Mouse (Mus musculus): ENCODE measurements around the gene Gm15217. TPM values are rescaled to one million over a fixed set of nuclear protein-coding genes. Genes with fewer than 3 reads are reported as not detected.

The Gm15217 gene
- polyA plus RNA-seq, 2 experiments = not detected

DNA sequence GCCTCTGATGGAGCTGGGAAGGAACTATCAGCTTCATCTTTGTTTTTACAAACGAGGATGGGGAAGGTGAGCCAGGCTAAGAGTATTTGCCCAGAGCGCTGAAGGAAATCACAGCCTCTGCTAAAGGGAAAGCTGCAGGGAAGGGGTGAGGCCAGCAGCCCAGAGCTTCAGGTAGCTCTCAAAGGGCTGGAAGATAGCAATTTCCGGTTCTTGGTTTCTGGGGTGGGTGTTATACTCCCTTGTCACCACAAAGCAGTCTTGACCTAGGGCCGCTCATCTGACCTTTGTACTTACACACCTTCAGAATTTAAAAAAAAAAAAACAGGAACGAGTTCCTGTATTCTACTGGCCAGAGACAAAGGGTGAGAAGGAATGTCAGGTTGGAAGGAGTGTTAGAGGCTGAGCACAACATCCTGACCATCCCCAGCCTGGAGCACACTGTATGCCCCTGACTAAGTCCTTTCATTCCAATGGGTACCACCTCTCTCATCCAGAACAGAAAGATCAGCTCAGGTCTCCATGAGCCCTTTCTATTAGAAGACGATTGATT is 12.5 kb downstream of the Gm15217 start:
- ATAC-seq (ENCODE audit: low FRiP score, low read depth) = no peak
- Histone ChIP-seq H3K27ac (replicated peaks; ENCODE audit: low read depth, low read length) (no peak overlapping the region), H3K9ac (ENCODE audit: low read depth, low read length, severe bottlenecking) (no peak overlapping the region), H3K4me3 (replicated peaks; ENCODE audit: low read length) (no peak overlapping the region), H3K9me3 (ENCODE audit: control insufficient read depth, low read length) (no peaks in the 10 kb centered on the region), H3K4me1 (ENCODE audit: control insufficient read depth, insufficient read depth, low read length) (0 out of 2 replicates have a peak, but pooled peaks cover 4% of the 10 kb centered on the region), H3K36me3 (ENCODE audit: control insufficient read depth, insufficient read depth, low read length) (no peaks in the 10 kb centered on the region), H3K4me2 (replicated peaks; ENCODE audit: low read depth, low read length, severe bottlenecking) (no peak overlapping the region), H3K27me3 (ENCODE audit: control insufficient read depth, insufficient read depth, low read length) (peaks cover 14% of the 10 kb centered on the region; the same call in 1 of the 2 replicates)
- 41% methylated on average over 6 of the region's 6 CpGs for WGBS
- no peak for TF ChIP-seq POLR2A (IDR thresholded peaks at IDR 0.05; ENCODE audit: borderline replicate concordance, extremely low read depth, insufficient read depth, insufficient read length)
- DNase-seq (ENCODE audit: low spot score) = no peak

DNA sequence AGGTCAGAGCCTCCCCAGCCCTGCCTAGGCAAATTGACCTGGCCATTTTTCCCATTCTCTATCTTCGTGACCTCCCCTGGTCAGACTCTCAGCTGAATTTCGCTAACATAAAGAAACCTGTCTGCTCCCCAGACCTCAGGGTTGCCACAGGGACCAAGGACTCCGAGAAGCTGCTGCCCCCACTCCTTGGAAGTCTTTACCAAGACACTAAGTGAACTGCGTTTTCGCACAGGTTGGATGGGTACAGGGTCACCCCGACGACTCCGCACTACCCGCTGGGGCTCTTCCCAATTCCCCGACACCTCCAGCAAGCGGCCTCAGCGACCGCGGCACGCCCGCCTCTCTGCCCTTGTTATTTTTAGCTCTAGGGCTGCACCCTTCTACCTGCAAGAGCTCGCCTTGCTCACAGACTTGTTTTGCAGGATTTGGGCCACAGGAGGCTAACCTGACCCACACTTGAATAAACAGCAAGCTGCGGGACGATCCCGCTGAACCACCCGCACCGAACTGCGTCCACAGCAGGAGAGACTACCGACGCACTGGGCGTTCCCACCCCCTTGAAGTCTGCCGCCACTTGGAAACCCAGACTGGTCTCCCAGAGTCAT is 19.0 kb downstream of the Gm15217 start:
- Histone ChIP-seq H3K9me3 (ENCODE audit: control insufficient read depth, low read length) (no peaks in the 10 kb centered on the region), H3K27me3 (ENCODE audit: control insufficient read depth, insufficient read depth, low read length) (peaks cover 17% of the 10 kb centered on the region), H3K4me3 (replicated peaks; ENCODE audit: low read length) (peak overlapping the region; percentile 27), H3K27ac (replicated peaks; ENCODE audit: low read depth, low read length) (no peak overlapping the region), H3K9ac (ENCODE audit: low read depth, low read length, severe bottlenecking) (peak overlapping the region; percentile 40), H3K4me1 (ENCODE audit: control insufficient read depth, insufficient read depth, low read length) (peaks cover 8% of the 10 kb centered on the region; the same call in 1 of the 2 replicates), H3K4me2 (replicated peaks; ENCODE audit: low read depth, low read length, severe bottlenecking) (peak overlapping the region; percentile 57), H3K36me3 (ENCODE audit: control insufficient read depth, insufficient read depth, low read length) (no peaks in the 10 kb centered on the region)
- ATAC-seq (ENCODE audit: low FRiP score, low read depth) (no peak), DNase-seq (ENCODE audit: low spot score) (no peak)
- 4% methylated on average over 27 of the region's 27 CpGs for WGBS
- TF ChIP-seq POLR2A (IDR thresholded peaks at IDR 0.05; ENCODE audit: borderline replicate concordance, extremely low read depth, insufficient read depth, insufficient read length) = no peak

DNA sequence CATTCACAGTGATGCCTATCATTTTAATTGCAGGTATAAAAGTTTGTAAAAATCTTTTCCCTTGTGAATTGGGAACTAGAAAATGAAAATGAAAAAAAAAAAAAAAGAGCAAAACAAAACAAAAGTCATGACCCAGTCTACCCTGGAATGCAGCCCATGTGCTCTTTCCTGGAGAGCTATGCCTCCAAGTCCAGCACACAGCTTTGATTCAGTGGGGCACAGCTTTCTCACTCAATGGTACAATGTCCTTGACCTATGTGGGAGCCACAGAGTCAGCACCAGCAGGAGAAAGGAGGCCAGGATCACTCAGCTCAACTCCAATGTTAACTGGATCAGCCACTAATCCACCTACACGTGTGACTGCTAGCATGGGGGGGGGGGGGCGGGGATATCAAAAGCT is 20.7 kb downstream of the Gm15217 start:
- no peak overlapping the region for H3K9ac ChIP-seq (ENCODE audit: low read depth, low read length, severe bottlenecking)
- ATAC-seq (ENCODE audit: low FRiP score, low read depth) = no peak
- H3K27ac ChIP-seq (replicated peaks; ENCODE audit: low read depth, low read length) = no peak overlapping the region
- TF ChIP-seq POLR2A (IDR thresholded peaks at IDR 0.05; ENCODE audit: borderline replicate concordance, extremely low read depth, insufficient read depth, insufficient read length) = no peak
- no peak overlapping the region for H3K4me2 ChIP-seq (replicated peaks; ENCODE audit: low read depth, low read length, severe bottlenecking)
- no peak overlapping the region for H3K4me3 ChIP-seq (replicated peaks; ENCODE audit: low read length)
- WGBS = 47% methylated on average over 2 of the region's 2 CpGs
- DNase-seq (ENCODE audit: low spot score) = no peak
- peaks cover 8% of the 10 kb centered on the region; the same call in 1 of the 2 replicates for H3K4me1 ChIP-seq (ENCODE audit: control insufficient read depth, insufficient read depth, low read length)
- no peaks in the 10 kb centered on the region for H3K9me3 ChIP-seq (ENCODE audit: control insufficient read depth, low read length)
- H3K36me3 ChIP-seq (ENCODE audit: control insufficient read depth, insufficient read depth, low read length) = no peaks in the 10 kb centered on the region
- peaks cover 17% of the 10 kb centered on the region for H3K27me3 ChIP-seq (ENCODE audit: control insufficient read depth, insufficient read depth, low read length)

- Histone ChIP-seq H3K4me1 (ENCODE audit: control insufficient read depth, insufficient read depth, low read length) (no peaks in the 10 kb centered on the region), H3K4me3 (replicated peaks; ENCODE audit: low read length) (no peak overlapping the region), H3K9me3 (ENCODE audit: control insufficient read depth, low read length) (no peaks in the 10 kb centered on the region), H3K27ac (replicated peaks; ENCODE audit: low read depth, low read length) (no peak overlapping the region), H3K4me2 (replicated peaks; ENCODE audit: low read depth, low read length, severe bottlenecking) (no peak overlapping the region), H3K9ac (ENCODE audit: low read depth, low read length, severe bottlenecking) (no peak overlapping the region), H3K27me3 (ENCODE audit: control insufficient read depth, insufficient read depth, low read length) (no peaks in the 10 kb centered on the region), H3K36me3 (ENCODE audit: control insufficient read depth, insufficient read depth, low read length) (no peaks in the 10 kb centered on the region)
- 81% methylated on average over 3 of the region's 3 CpGs for WGBS
- ATAC-seq (ENCODE audit: low FRiP score, low read depth) (no peak), DNase-seq (ENCODE audit: low spot score) (no peak)
- no peak for TF ChIP-seq POLR2A (IDR thresholded peaks at IDR 0.05; ENCODE audit: borderline replicate concordance, extremely low read depth, insufficient read depth, insufficient read length)
Observed at GRCm38 (mm10) chr14:46408319-46408718, 29.1 kb downstream of the Gm15217 start.

DNA sequence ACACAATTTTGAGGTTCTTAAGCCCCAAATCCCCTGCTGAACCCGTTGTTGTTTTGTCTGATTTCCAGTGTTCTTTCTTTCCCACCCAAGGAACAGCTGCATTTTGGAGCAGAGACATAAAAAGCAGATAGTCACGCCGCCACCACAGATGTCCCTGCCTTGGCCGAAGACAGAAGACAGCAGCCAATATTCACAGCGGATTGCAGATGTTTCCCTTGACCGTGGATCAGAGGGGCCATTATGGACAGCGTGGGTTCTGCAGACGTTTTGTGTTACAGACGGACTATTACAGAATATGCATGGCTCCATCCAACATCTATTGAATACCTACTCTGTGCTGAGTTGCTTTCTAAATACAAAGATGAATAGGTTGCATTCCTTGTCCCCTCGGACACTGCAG is 29.8 kb downstream of the Gm15217 start:
- no peaks in the 10 kb centered on the region for H3K9me3 ChIP-seq (ENCODE audit: control insufficient read depth, low read length)
- no peaks in the 10 kb centered on the region for H3K36me3 ChIP-seq (ENCODE audit: control insufficient read depth, insufficient read depth, low read length)
- no peak overlapping the region for H3K4me2 ChIP-seq (replicated peaks; ENCODE audit: low read depth, low read length, severe bottlenecking)
- no peaks in the 10 kb centered on the region for H3K4me1 ChIP-seq (ENCODE audit: control insufficient read depth, insufficient read depth, low read length)
- TF ChIP-seq POLR2A (IDR thresholded peaks at IDR 0.05; ENCODE audit: borderline replicate concordance, extremely low read depth, insufficient read depth, insufficient read length) = no peak
- H3K9ac ChIP-seq (ENCODE audit: low read depth, low read length, severe bottlenecking) = no peak overlapping the region
- H3K27ac ChIP-seq (replicated peaks; ENCODE audit: low read depth, low read length) = no peak overlapping the region
- no peaks in the 10 kb centered on the region for H3K27me3 ChIP-seq (ENCODE audit: control insufficient read depth, insufficient read depth, low read length)
- whole genome bisulfite sequencing = 73% methylated on average over 10 of the region's 10 CpGs
- DNase-seq (ENCODE audit: low spot score) = no peak
- H3K4me3 ChIP-seq (replicated peaks; ENCODE audit: low read length) = no peak overlapping the region
- ATAC-seq (ENCODE audit: low FRiP score, low read depth) = 0 out of 2 replicates have a peak, but pooled peaks have one; percentile 19
